In genomic region chr6:72454833-72455373, GRCm38 (mm10) we compare ENCODE assay signal across 9 mouse cellular contexts. TPM values are rescaled to one million over a fixed set of nuclear protein-coding genes. Genes with fewer than 3 reads are reported as not detected.
DNase-seq lines count a peak whose midpoint lies in the region; ATAC-seq and TF ChIP-seq lines count a peak whose summit lies in the region.
"Had no signal": no experiment of that assay in that cellular context is flagged by ENCODE, and none has a peak within 500 bp of the region (broad histone marks: within the 10 kb centered on the region; RNA-seq: fewer than 3 reads in every experiment).

No protein-coding gene starts in this region.

- H3K9ac ChIP-seq in lung, postnatal 0 days (replicated peaks; ENCODE audit: low read depth): no peak overlapping the region

- no peak for TF ChIP-seq EP300 in lung, postnatal 0 days (IDR thresholded peaks at IDR 0.05)

- peaks cover 4% of the 10 kb centered on the region; the same call in 1 of the 2 replicates for H3K4me1 ChIP-seq in lung, postnatal 0 days (ENCODE audit: insufficient read depth, low read depth, low read length)
- peaks cover 11% of the 10 kb centered on the region for H3K4me1 ChIP-seq in lung, adult 2 months (ENCODE audit: control insufficient read depth, insufficient read depth, low read length)
- H3K4me1 ChIP-seq in olfactory bulb, adult 2 months (ENCODE audit: control insufficient read depth, insufficient read depth, low read length): 0 out of 2 replicates have a peak, but pooled peaks cover 5% of the 10 kb centered on the region

- H3K36me3 ChIP-seq in lung, postnatal 0 days (ENCODE audit: insufficient read depth, low read length): no peaks in the 10 kb centered on the region

- no peak for TF ChIP-seq POLR2A in lung, adult 2 months (IDR thresholded peaks at IDR 0.05; ENCODE audit: borderline replicate concordance, extremely low read depth, low read depth, low read length)
- TF ChIP-seq POLR2A in olfactory bulb, adult 2 months (IDR thresholded peaks at IDR 0.05; ENCODE audit: insufficient read depth, low read depth, low read length): no peak

- ATAC-seq in lung, postnatal 0 days: no peak

- peak; percentile 26 to 44 for DNase-seq in frontal cortex, postnatal 10 days (ENCODE audit: low spot score in 2 of 2)
- no peak for DNase-seq in frontal cortex, postnatal 14 days (ENCODE audit: low spot score in 2 of 2)
- no peak for DNase-seq in lung, postnatal 0 days (ENCODE audit: low spot score)
- no peak for DNase-seq in lung, adult 2 months
- DNase-seq in heart, postnatal 4 days: peak; percentile 39
- no peak for DNase-seq in kidney, adult 11 months
- DNase-seq in thymus, postnatal 4 days: no peak
- DNase-seq: cerebellum, adult 8-10 months had no signal

- WGBS in lung, postnatal 0 days: 65% methylated on average over 7 of the region's 7 CpGs
- 63% methylated on average over 7 of the region's 7 CpGs for WGBS in lung, adult 2 months
- 33% methylated on average over 7 of the region's 7 CpGs for WGBS in olfactory bulb, adult 2 months

- H3K27ac ChIP-seq in lung, postnatal 0 days (ENCODE audit: low read length): peak overlapping the region; percentile 58; the same call in 1 of the 2 replicates
- peak overlapping the region; percentile 21; the same call in 1 of the 2 replicates for H3K27ac ChIP-seq in olfactory bulb, adult 2 months (ENCODE audit: insufficient read depth, low read depth, low read length)

- TF ChIP-seq CTCF in lung, postnatal 0 days (IDR thresholded peaks at IDR 0.05): no peak
- no peak for TF ChIP-seq CTCF in lung, adult 2 months (IDR thresholded peaks at IDR 0.05; ENCODE audit: insufficient read depth, low read length)
- TF ChIP-seq CTCF in olfactory bulb, adult 2 months (IDR thresholded peaks at IDR 0.05; ENCODE audit: insufficient read depth, low read depth, low read length): no peak

- no peaks in the 10 kb centered on the region for H3K27me3 ChIP-seq in lung, postnatal 0 days (replicated peaks; ENCODE audit: insufficient read depth, low read length)

- H3K4me2 ChIP-seq in lung, postnatal 0 days (replicated peaks; ENCODE audit: low read depth, low read length): no peak overlapping the region

- H3K9me3 ChIP-seq in lung, postnatal 0 days (ENCODE audit: low read length): no peaks in the 10 kb centered on the region

- no peak overlapping the region for H3K4me3 ChIP-seq in lung, postnatal 0 days (ENCODE audit: low read depth, low read length)
- H3K4me3 ChIP-seq in lung, adult 2 months (replicated peaks; ENCODE audit: extremely low read depth, low read depth, low read length): no peak overlapping the region
- no peak overlapping the region for H3K4me3 ChIP-seq in olfactory bulb, adult 2 months (ENCODE audit: insufficient read depth, low read depth, low read length)

RNA-seq across cellular contexts. Expression of gene Mat2a, which starts 15.5 kb away (rescaled TPM):
- 165 and 171 TPM in 2 replicates for polyA plus RNA-seq in lung, postnatal 0 days (2015; fragmentation: Nextera tagmentation; extraction: Ambion mirVana)
- 90.3 and 94.6 TPM in 2 replicates for polyA plus RNA-seq in lung, adult 2 months (2012; rRNA removed)
- 100 to 1,000 TPM; 239 to 255 TPM for total RNA-seq in heart, postnatal 4 days (2021)
- polyA plus RNA-seq in olfactory bulb, adult 2 months (2012; ENCODE audit: insufficient read depth, insufficient read length, low replicate concordance, missing spikeins): 274 and 557 TPM in 2 replicates

RNA-seq across cellular contexts. Expression of gene Ggcx, which starts 40.8 kb away (rescaled TPM):
- polyA plus RNA-seq in lung, postnatal 0 days (2015; fragmentation: Nextera tagmentation; extraction: Ambion mirVana): 28.6 and 32.2 TPM in 2 replicates
- 43.4 and 46.2 TPM in 2 replicates for polyA plus RNA-seq in lung, adult 2 months (2012; rRNA removed)
- 10 to 100 TPM; 26.8 to 28.2 TPM for total RNA-seq in heart, postnatal 4 days (2021)
- not detected in 2 replicates for polyA plus RNA-seq in olfactory bulb, adult 2 months (2012; ENCODE audit: insufficient read depth, insufficient read length, low replicate concordance, missing spikeins)

Comparison
In these comparisons a context has a peak if more than half of its experiments do, and no peak if none do; other contexts are left out.
1. DNase-seq: peak in frontal cortex, postnatal 10 days (2 of 2) and heart, postnatal 4 days (single experiment); none in frontal cortex, postnatal 14 days (0 of 2), lung, postnatal 0 days (single experiment), lung, adult 2 months (single experiment), kidney, adult 11 months (single experiment) and thymus, postnatal 4 days (single experiment).